Mouse (Mus musculus): ENCODE results near the gene Rpl11. TPM values are rescaled to one million over a fixed set of nuclear protein-coding genes. Genes with fewer than 3 reads are reported as not detected.
"Not testable (repeated sequence)": the region's sequence is repeated elsewhere in the genome, so short reads cannot be mapped to it uniquely, and the experiment has no call there.

Rpl11 gene
- 100 to 1,000 TPM; 419 to 459 TPM for total RNA-seq (2021)
- long read RNA-seq, experiment 1, transcript Rpl11-201 (6 exons, 833 nt), result major isoform, 143 of 153 reads
- long read RNA-seq, experiment 1, transcript Rpl11-202 (5 exons, 807 nt), result minor isoform, 6 of 153 reads
- long read RNA-seq, experiment 1, partial matches to known transcripts, result 2 of 153 reads
- long read RNA-seq, experiment 1, other reads (novel, unspliced or antisense), result 2 of 153 reads
- long read RNA-seq, experiment 2, transcript Rpl11-201 (6 exons, 833 nt), result major isoform, 131 of 139 reads
- long read RNA-seq, experiment 2, partial matches to known transcripts, result 1 of 139 reads
- long read RNA-seq, experiment 2, other reads (novel, unspliced or antisense), result 0 of 139 reads

- DNase-seq, result peak; percentile 84
Observed at GRCm38 (mm10) chr4:136053247-136053596, at the start of gene Rpl11. Gene Rpl11, minus strand, starts transcription at chr4:136053428.

GRCm38 (mm10) chr4:136101753-136102152 is 48.5 kb upstream of the Rpl11 start:
- not testable (repeated sequence) for DNase-seq

- DNase-seq, result no peak
Observed at GRCm38 (mm10) chr4:136100396-136101070, 47.3 kb upstream of the Rpl11 start.

GRCm38 (mm10) chr4:136098446-136098845 is 45.2 kb upstream of the Rpl11 start:
- no peak for DNase-seq

- no peak for DNase-seq
Observed at GRCm38 (mm10) chr4:136096446-136097113, 43.4 kb upstream of the Rpl11 start.

GRCm38 (mm10) chr4:136095490-136096105 is 42.4 kb upstream of the Rpl11 start:
- no peak for DNase-seq

GRCm38 (mm10) chr4:136094519-136095219 is 41.4 kb upstream of the Rpl11 start:
- DNase-seq, result peak; percentile 41

GRCm38 (mm10) chr4:136092498-136092897 is 39.3 kb upstream of the Rpl11 start:
- DNase-seq, result no peak

GRCm38 (mm10) chr4:136091346-136091745 is 38.1 kb upstream of the Rpl11 start:
- DNase-seq, result no peak

GRCm38 (mm10) chr4:136089748-136090583 is 36.7 kb upstream of the Rpl11 start:
- no peak for DNase-seq

- no peak for DNase-seq
Observed at GRCm38 (mm10) chr4:136088971-136089747, 35.9 kb upstream of the Rpl11 start.

- no peak for DNase-seq
Observed at GRCm38 (mm10) chr4:136088364-136088763, 35.1 kb upstream of the Rpl11 start.

GRCm38 (mm10) chr4:136087261-136087660 is 34.0 kb upstream of the Rpl11 start:
- DNase-seq, result no peak

GRCm38 (mm10) chr4:136084840-136085239 is 31.6 kb upstream of the Rpl11 start:
- DNase-seq, result no peak

GRCm38 (mm10) chr4:136083269-136084105 is 30.3 kb upstream of the Rpl11 start:
- DNase-seq, result no peak

- DNase-seq, result no peak
Observed at GRCm38 (mm10) chr4:136081729-136082128, 28.5 kb upstream of the Rpl11 start.

GRCm38 (mm10) chr4:136078649-136079048 is 25.4 kb upstream of the Rpl11 start:
- DNase-seq, result no peak

- DNase-seq, result no peak
Observed at GRCm38 (mm10) chr4:136076776-136077538, 23.7 kb upstream of the Rpl11 start.

Measured in gastrocnemius, postnatal 10 days (tissue).